Mouse (Mus musculus) liver, embryonic 13.5 days (tissue): Measurements from ENCODE around the gene Map2k7. TPM values are rescaled to one million over a fixed set of nuclear protein-coding genes. Genes with fewer than 3 reads are reported as not detected.
A peak's percentile ranks its signal among the peaks of the same experiment; 100 is the strongest.

ENCODE experiments used
- ATAC-seq: fragments of 200-750 bp; cut with Nextera tagmentation; 2 replicates; pipeline ENCODE4 v1.8.0; 2017; ENCODE audit warnings: low read depth, mild to moderate bottlenecking, moderate number of reproducible peaks, moderate library complexity
- DNase-seq: peaks from one replicate; pipeline ENCODE4 v3.0.0; 2022
- H3K27ac ChIP-seq: fragments of 300-500 bp; sonication (generic); 2 replicates; pipeline ENCODE4 v1.5.1; 2015; ENCODE audit warnings: moderate library complexity, mild to moderate bottlenecking, inconsistent platforms
- H3K27me3 ChIP-seq: fragments of 300-500 bp; sonication (generic); 2 replicates; pipeline ENCODE4 v1.6.1; 2015; ENCODE audit warnings: mild to moderate bottlenecking, inconsistent platforms
- H3K36me3 ChIP-seq: fragments of 300-500 bp; sonication (generic); 2 replicates; pipeline ENCODE4 v1.6.1; 2015; ENCODE audit warnings: mild to moderate bottlenecking, inconsistent platforms
- H3K4me1 ChIP-seq: fragments of 300-500 bp; sonication (generic); replicated peaks from 2 replicates; pipeline ENCODE4 v1.6.1; 2015; ENCODE audit warnings: inconsistent platforms
- H3K4me2 ChIP-seq: fragments of 300-500 bp; sonication (generic); 2 replicates; pipeline ENCODE4 v1.6.1; 2015; ENCODE audit warnings: inconsistent platforms, mild to moderate bottlenecking, moderate library complexity
- H3K4me3 ChIP-seq: fragments of 300-500 bp; sonication (generic); replicated peaks from 2 replicates; pipeline ENCODE4 v1.5.1; 2015; ENCODE audit warnings: mild to moderate bottlenecking, inconsistent platforms
- H3K9ac ChIP-seq: fragments of 300-500 bp; sonication (generic); 2 replicates; pipeline ENCODE4 v1.6.1; 2015; ENCODE audit warnings: mild to moderate bottlenecking, inconsistent platforms
- H3K9me3 ChIP-seq: fragments of 300-500 bp; sonication (generic); replicated peaks from 2 replicates; pipeline ENCODE4 v1.6.1; 2016; ENCODE audit warnings: inconsistent platforms
- WGBS: fragments of 180-500 bp; shearing (Covaris S2); methylation state at CpG from one replicate; pipeline ENCODE4 v1.1.7; 2015; ENCODE audit not compliant: insufficient replicate concordance; 5-methylcytosine and 5-hydroxymethylcytosine counted together
- polyA plus RNA-seq: library from polyadenylated mRNA; unstranded; fragments of >200 nt; fragmentation: Nextera tagmentation; extraction: Ambion mirVana; gene quantifications from 2 replicates; pipeline ENCODE4 v1.2.1, GENCODE M21; 2015

Gene Map2k7
- polyA plus RNA-seq, result 10.6 and 11.2 TPM in 2 replicates

DNA sequence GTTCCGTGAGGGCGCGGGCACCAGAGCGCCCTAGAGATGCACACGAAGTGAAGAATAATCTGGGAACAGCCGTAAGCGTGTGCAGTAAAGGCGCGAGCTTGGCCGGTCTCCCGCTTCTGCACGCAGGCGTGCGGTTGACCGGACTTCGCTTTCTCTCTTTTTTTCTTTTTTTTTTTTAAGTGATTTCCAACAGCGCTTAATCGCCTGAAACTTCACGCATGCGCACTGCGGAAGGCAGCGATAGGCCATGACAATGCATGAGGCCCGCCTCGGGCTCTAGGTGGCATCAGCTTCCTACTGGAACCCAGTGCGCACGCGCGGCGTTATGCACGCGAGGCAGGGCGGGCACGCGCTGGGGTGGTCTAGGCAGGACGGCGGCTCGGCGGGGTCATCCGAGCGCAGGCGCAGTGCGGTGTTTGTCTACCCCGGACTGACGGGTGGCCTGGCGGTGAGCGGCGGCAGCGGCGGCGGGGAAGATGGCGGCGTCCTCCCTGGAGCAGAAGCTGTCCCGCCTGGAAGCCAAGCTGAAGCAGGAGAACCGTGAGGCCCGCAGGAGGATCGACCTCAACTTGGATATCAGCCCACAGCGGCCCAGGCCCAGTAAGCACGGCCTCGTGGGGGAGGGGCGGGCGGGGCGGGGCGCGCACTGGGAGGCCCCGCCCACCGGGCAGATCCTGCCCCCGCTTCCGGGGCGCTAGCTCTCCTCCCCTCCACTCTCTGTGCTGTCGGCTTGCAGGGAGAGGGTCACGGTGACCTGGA lies at the start of gene Map2k7, which contains the start of gene Gm49320:
TSS of gene Map2k7 (plus strand) at position 307 of the 759 bp plus-strand sequence.
TSS of gene Gm49320 (plus strand) at position 432 of the 759 bp plus-strand sequence.
- Histone ChIP-seq H3K36me3 (peaks cover 30% of the 10 kb centered on the region), H3K4me2 (peak within 1 kb of the TSS; percentile 91), H3K9me3 (no peaks in the 10 kb centered on the region), H3K27me3 (peaks cover 5% of the 10 kb centered on the region; the same call in 1 of the 2 replicates), H3K4me3 (peak within 1 kb of the TSS; percentile 81), H3K4me1 (peaks cover 47% of the 10 kb centered on the region), H3K9ac (peak within 1 kb of the TSS; percentile 86), H3K27ac (peak within 1 kb of the TSS; percentile 97)
- DNase-seq (peak; percentile 98), ATAC-seq (peak; percentile 93)
- WGBS, result under 1% methylated on average over 68 of the region's 71 CpGs

DNA sequence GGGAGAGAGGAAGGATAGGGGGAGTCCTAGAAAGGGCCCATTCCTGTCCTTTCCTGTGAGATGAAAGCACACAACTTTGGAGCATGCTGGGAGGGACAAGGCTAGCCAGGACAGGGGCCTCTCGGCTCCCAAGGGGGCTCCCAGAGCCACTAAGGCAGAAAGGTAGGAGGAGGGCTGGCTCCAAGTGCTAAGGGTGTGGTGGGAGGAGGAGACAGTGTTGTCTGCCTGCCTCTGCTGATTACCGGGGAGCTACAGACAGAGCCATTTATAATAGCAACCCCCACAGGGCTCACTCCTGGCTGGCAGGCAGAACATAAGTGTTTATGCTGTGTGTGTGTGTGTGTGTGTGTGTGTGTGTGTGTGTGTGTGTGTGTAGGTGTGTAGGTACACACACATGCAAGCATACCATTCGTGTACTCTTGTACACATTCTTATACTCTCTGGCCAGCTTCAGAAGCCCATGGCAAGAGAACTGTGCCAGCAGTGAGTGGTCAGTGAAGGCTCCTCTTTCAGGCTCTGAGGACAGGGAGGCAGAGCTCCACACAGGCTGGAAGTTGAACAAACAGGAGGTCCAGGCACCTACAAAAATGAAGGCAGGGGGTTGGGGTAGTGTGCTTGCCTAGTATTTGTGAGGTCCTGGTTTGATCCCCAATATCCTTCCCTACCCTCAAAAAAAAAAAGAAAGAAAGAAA lies 49.4 kb upstream of the Map2k7 start:
- Histone ChIP-seq H3K27ac (peak overlapping the region; percentile 86), H3K36me3 (no peaks in the 10 kb centered on the region), H3K4me2 (peak overlapping the region; percentile 59), H3K4me1 (peaks cover 56% of the 10 kb centered on the region), H3K9me3 (no peaks in the 10 kb centered on the region), H3K4me3 (peak overlapping the region; percentile 11), H3K27me3 (no peaks in the 10 kb centered on the region), H3K9ac (peak overlapping the region; percentile 65)
- DNase-seq (peak; percentile 68), ATAC-seq (peak; percentile 97)
- WGBS, result 16% methylated on average over 3 of the region's 3 CpGs

DNA sequence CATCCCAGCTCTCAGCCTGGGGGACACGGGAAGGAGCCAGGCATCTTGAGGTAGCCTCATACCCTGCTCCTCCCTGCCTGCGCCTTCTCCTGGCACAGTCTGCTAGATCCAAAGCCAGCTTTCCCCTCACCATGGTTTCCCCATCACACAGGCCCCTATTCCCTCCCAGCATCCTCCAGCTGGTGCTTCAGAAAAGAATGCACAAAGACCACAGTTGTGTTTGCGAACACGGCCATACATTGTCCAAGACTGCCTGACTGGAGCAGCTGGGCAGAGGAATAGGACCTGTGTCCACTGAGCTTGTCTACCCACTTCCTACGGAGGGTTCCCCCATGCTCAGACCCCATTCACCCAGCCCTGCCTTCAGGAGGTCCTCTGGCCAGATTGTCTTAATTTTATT lies 46.2 kb upstream of the Map2k7 start:
- WGBS, result 67% methylated on average over 5 of the region's 5 CpGs
- no peak overlapping the region for H3K4me3 ChIP-seq
- ATAC-seq, result no peak
- no peak for DNase-seq
- H3K27ac ChIP-seq, result no peak overlapping the region
- no peak overlapping the region for H3K9ac ChIP-seq
- no peak overlapping the region for H3K4me2 ChIP-seq
- H3K36me3 ChIP-seq, result no peaks in the 10 kb centered on the region
- peaks cover 43% of the 10 kb centered on the region for H3K4me1 ChIP-seq
- no peaks in the 10 kb centered on the region for H3K9me3 ChIP-seq
- no peaks in the 10 kb centered on the region for H3K27me3 ChIP-seq

DNA sequence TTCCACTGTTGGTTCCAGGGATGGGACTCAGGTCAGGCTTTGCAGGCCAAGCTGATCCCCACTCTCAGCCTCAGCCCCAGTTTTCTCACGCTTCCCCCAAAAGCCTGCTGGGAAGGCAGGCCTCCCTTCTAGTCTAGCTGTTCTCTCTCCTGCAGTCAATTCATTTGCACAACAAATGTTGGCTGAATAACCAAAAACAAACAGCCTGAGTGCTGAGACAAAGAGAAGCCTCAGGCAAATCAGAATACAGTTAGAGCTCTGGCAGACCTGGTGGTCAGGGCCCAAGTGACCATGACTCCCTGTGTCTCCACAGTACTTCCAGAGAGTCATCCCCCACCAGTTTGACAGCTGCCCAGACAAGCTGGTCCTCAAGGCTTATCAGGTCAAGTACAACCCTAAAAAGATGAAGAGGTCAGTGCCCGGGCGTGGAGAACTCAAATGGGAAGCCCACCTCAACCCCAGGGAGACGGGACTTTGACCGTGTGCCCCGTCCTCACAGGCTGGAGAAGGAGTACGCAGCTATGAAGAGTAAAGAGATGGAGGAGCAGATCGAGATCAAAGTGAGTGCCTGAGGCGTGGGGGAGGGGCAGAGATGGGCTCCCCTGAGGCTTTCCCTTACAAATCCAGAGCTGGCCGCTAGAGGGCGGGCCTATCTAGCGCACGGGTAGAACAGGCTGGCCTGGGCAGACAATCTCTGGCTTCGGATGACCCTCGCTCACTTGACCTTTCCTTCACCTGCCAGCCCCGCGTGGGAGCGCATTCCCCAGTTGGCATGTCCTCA lies 45.5 kb upstream of the Map2k7 start:
- Histone ChIP-seq H3K4me1 (peaks cover 36% of the 10 kb centered on the region), H3K36me3 (no peaks in the 10 kb centered on the region), H3K9me3 (no peaks in the 10 kb centered on the region), H3K4me2 (peak overlapping the region; percentile 16), H3K9ac (peak overlapping the region; percentile 9; the same call in 1 of the 2 replicates), H3K27me3 (no peaks in the 10 kb centered on the region), H3K27ac (no peak overlapping the region), H3K4me3 (no peak overlapping the region)
- 12% methylated on average over 18 of the region's 18 CpGs for WGBS
- ATAC-seq (peak; percentile 39; the same call in 1 of the 2 replicates), DNase-seq (peak; percentile 72)

DNA sequence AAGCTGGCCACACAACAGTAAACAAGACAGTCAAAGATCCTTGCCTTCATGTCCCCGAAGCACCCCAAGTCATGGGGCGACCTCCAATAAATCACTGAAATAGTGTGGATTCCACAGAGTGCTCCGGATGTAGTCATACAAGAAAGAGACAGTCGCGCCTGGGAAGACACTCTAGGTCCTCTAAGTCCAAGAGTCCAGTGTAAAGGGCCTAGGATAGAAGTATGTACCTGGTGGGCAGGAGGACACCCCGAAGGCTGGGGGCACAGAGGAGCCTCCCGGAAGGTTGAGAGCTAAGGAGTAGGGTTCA lies 45.0 kb upstream of the Map2k7 start:
- H3K27ac ChIP-seq, result no peak overlapping the region
- peaks cover 30% of the 10 kb centered on the region for H3K4me1 ChIP-seq
- H3K4me2 ChIP-seq, result peak overlapping the region; percentile 16; the same call in 1 of the 2 replicates
- DNase-seq (no peak), ATAC-seq (no peak)
- no peak overlapping the region for H3K4me3 ChIP-seq
- no peaks in the 10 kb centered on the region for H3K36me3 ChIP-seq
- H3K9me3 ChIP-seq, result no peaks in the 10 kb centered on the region
- peak overlapping the region; percentile 9 for H3K9ac ChIP-seq
- 50% methylated on average over 7 of the region's 7 CpGs for WGBS
- H3K27me3 ChIP-seq, result no peaks in the 10 kb centered on the region

DNA sequence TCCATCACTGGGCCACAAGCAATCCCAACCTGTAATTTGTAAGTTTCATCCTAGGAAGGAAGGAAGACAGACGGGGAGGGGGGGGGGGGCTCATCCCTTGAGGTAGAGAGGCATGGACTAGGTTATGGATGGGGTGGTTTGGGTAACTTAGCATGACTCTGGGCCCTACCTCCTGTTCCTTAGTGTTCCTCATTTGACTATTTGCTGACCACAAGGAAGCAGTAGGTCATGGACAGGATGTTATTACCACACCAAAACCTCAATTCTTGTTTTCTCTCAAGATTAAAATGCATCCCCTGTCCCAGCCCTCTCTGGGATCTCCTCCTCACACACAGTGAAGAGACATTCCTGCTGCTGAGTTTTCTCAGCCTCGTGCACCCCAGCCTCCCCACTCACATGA lies 37.2 kb upstream of the Map2k7 start:
- H3K27ac ChIP-seq, result no peak overlapping the region
- no peak for ATAC-seq
- H3K4me1 ChIP-seq, result peaks cover 12% of the 10 kb centered on the region
- 31% methylated on average over 2 of the region's 2 CpGs for WGBS
- no peak overlapping the region for H3K4me3 ChIP-seq
- H3K36me3 ChIP-seq, result no peaks in the 10 kb centered on the region
- H3K27me3 ChIP-seq, result peaks cover 30% of the 10 kb centered on the region
- no peaks in the 10 kb centered on the region for H3K9me3 ChIP-seq
- no peak for DNase-seq
- no peak overlapping the region for H3K9ac ChIP-seq
- H3K4me2 ChIP-seq, result no peak overlapping the region

DNA sequence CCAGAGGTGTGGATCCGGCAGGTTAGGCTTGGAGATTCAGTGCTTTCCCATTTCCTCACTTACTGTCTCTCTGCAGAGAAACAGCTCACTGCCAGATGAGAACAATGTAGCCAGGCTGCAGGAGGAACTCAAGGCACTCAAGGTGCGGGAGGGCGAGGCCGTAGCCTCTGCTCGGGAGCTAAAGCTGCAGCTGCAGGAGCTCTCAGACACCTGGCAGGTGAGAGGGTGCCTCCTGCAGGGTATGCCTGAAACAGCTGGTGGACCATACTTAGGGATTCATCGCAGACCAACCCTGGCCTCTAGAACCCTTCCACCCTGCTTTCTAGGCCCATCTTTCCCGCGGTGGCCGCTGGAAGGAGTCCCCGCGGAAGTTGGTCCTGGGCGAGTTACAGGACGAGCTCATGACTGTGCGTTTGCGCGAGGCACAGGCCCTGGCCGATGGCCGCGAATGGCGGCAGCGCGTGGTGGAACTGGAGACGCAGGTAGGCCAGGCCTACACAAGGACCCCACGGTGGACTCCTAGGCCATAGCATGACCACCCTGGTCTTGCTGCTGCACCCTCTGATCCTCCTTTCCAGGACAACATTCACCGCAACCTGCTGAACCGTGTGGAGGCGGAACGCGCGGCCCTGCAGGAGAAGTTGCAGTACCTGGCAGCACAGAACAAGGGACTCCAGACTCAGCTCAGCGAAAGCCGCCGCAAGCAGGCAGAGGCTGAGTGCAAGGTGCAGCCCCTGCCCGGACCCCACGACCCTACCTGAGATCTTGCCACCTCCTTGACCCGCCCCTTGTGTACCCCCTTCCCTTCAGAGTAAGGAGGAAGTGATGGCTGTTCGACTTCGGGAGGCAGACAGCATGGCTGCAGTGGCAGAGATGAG lies 33.1 kb upstream of the Map2k7 start:
- Histone ChIP-seq H3K4me2 (peak overlapping the region; percentile 52), H3K4me3 (peak overlapping the region; percentile 33), H3K27me3 (peaks cover 61% of the 10 kb centered on the region), H3K36me3 (no peaks in the 10 kb centered on the region), H3K9me3 (no peaks in the 10 kb centered on the region), H3K9ac (0 out of 2 replicates have a peak overlapping the region, but pooled peaks have one; percentile 17), H3K27ac (no peak overlapping the region), H3K4me1 (peaks cover 20% of the 10 kb centered on the region)
- 15% methylated on average over 38 of the region's 38 CpGs for WGBS
- DNase-seq (no peak), ATAC-seq (no peak)

DNA sequence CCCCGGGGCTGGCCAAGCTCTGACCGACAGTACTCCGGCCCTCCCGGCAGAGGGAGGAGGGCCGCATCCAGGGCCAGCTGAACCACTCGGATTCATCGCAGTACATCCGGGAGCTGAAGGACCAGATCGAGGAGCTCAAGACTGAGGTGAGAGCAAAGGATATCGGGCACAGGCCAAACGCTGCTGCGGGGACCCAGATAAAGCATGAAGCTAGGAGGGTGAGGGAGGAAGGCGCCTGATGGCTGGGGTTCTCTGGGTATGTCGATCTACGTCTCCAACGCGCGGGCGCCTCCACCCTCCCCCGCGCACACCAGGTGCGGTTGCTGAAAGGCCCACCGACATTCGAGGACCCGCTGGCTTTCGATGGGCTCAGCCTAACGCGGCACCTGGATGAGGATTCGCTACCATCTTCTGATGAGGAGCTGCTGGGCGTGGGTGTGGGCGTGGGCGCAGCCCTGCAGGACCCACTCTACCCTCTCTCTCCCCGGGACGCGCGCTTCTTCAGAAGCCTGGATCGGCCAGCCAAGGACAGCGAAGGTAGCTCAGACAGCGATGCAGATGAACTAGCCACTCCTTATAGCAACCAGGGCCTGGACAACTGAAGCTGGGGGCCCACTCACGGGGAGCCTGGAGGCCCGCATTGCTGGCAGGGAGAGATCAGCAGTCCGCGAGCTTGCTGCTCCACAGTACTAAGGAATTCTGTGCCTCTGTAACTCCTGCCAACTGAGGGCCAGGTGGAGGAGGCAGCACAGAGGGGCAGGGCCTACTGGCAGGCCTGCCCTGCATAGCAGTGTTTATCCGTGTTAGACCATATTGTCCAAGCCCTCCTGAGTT lies 32.1 kb upstream of the Map2k7 start:
- Histone ChIP-seq H3K9me3 (no peaks in the 10 kb centered on the region), H3K27ac (no peak overlapping the region), H3K4me3 (peak overlapping the region; percentile 33), H3K4me2 (peak overlapping the region; percentile 52), H3K9ac (0 out of 2 replicates have a peak overlapping the region, but pooled peaks have one; percentile 17), H3K36me3 (no peaks in the 10 kb centered on the region), H3K4me1 (peaks cover 20% of the 10 kb centered on the region), H3K27me3 (peaks cover 70% of the 10 kb centered on the region)
- DNase-seq (no peak), ATAC-seq (peak; percentile 75)
- WGBS, result 15% methylated on average over 44 of the region's 44 CpGs

DNA sequence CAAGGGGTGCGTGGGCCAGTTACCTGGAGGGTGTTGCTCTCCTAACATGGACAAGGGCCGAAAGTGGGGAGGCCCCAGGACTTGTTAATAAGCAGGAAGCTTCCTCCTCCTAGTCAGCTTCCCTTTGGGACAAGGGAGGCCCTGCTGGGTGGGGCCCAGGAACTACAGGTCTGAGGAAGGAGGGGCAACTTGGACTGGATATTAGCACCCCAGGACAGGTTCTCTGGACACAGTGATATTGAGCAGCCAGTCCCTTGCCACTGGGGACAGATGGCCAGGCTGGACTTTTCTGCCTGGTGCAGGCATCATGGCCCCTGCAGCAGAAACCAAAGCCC lies 31.6 kb upstream of the Map2k7 start:
- 0 out of 2 replicates have a peak overlapping the region, but pooled peaks have one; percentile 33 for H3K4me3 ChIP-seq
- 49% methylated on average over 2 of the region's 2 CpGs for WGBS
- H3K27ac ChIP-seq, result no peak overlapping the region
- peak overlapping the region; percentile 52 for H3K4me2 ChIP-seq
- H3K9me3 ChIP-seq, result no peaks in the 10 kb centered on the region
- H3K36me3 ChIP-seq, result no peaks in the 10 kb centered on the region
- peaks cover 20% of the 10 kb centered on the region for H3K4me1 ChIP-seq
- H3K9ac ChIP-seq, result no peak overlapping the region
- no peak for DNase-seq
- peaks cover 71% of the 10 kb centered on the region for H3K27me3 ChIP-seq
- ATAC-seq, result no peak

DNA sequence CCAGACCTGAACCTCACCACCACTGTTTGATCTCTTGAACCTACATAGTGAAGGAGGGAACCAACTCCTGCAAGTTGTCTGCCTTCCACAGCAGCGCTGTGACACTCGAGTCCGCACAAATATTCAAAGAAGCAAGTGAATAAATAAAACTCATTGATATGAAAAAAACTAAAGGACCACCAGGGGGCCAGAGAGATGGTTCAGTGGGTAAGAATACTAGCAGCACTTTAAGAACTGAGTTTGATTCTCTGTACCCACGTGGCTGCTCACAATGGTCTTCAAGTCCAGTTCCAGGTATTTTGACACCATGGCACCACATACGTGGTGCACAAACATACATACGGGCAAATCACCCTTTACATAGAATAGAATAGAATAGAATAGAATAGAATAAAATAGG lies 27.4 kb upstream of the Map2k7 start:
- H3K4me2 ChIP-seq, result no peak overlapping the region
- peaks cover 78% of the 10 kb centered on the region for H3K27me3 ChIP-seq
- H3K4me1 ChIP-seq, result peaks cover 32% of the 10 kb centered on the region
- 61% methylated on average over 6 of the region's 6 CpGs for WGBS
- H3K9ac ChIP-seq, result no peak overlapping the region
- no peak overlapping the region for H3K27ac ChIP-seq
- no peak overlapping the region for H3K4me3 ChIP-seq
- no peaks in the 10 kb centered on the region for H3K36me3 ChIP-seq
- DNase-seq, result no peak
- ATAC-seq, result no peak
- no peaks in the 10 kb centered on the region for H3K9me3 ChIP-seq
